Mouse (Mus musculus) MEL (cell line): Measurements from ENCODE around the gene Gdf11. TPM values are rescaled to one million over a fixed set of nuclear protein-coding genes. Genes with fewer than 3 reads are reported as not detected.

Experiments used
- DNase-seq: peaks from one replicate; pipeline ENCODE4 v3.0.0; 2011; ENCODE audit warnings: low read depth, low spot score
- H3K27ac ChIP-seq: 2 replicates; pipeline ENCODE4 v1.5.1; 2012; ENCODE audit warnings: low read depth, mild to moderate bottlenecking, control low read depth, low read length, moderate library complexity; ENCODE audit not compliant: control insufficient read depth
- H3K27me3 ChIP-seq, 2 experiments: fragments of 150-350 bp in 1 of 2; sonication (generic) in 1 of 2; 2 replicates each; pipeline ENCODE4 v1.6.1; 2012; ENCODE audit warnings: low read length in 2 of 2, mild to moderate bottlenecking in 2 of 2, improper control_type of control experiment in 1 of 2, moderate library complexity in 1 of 2; ENCODE audit not compliant: insufficient read depth in 2 of 2, control insufficient read depth in 1 of 2
- H3K36me3 ChIP-seq, 2 experiments: 2 replicates each; pipeline ENCODE4 v1.6.1; 2012 to 2014; ENCODE audit warnings: low read length in 2 of 2, improper control_type of control experiment in 1 of 2, inconsistent platforms in 1 of 2, mild to moderate bottlenecking in 1 of 2; ENCODE audit not compliant: insufficient read depth in 2 of 2, control insufficient read depth in 1 of 2
- H3K4me1 ChIP-seq, 2 experiments: fragments of 150-350 bp in 1 of 2; sonication (generic) in 1 of 2; 2 replicates each; pipeline ENCODE4 v1.6.1; 2012; ENCODE audit warnings: low read length in 2 of 2, improper control_type of control experiment in 1 of 2, mild to moderate bottlenecking in 1 of 2; ENCODE audit not compliant: insufficient read depth in 2 of 2, control insufficient read depth in 1 of 2
- H3K4me3 ChIP-seq, 2 experiments: fragments of 150-350 bp in 1 of 2; sonication (generic) in 1 of 2; 2 replicates each; pipeline ENCODE4 v1.5.1; 2012; ENCODE audit warnings: low read depth in 2 of 2, low read length in 2 of 2, mild to moderate bottlenecking in 2 of 2, moderate library complexity in 2 of 2, control low read depth in 1 of 2, improper control_type of control experiment in 1 of 2; ENCODE audit not compliant: control insufficient read depth in 1 of 2, insufficient read depth in 1 of 2
- H3K79me2 ChIP-seq: 2 replicates; pipeline ENCODE4 v1.6.1; 2012; ENCODE audit warnings: mild to moderate bottlenecking, low read length, moderate library complexity; ENCODE audit not compliant: control insufficient read depth, poor library complexity, insufficient read depth
- H3K9ac ChIP-seq: 2 replicates; pipeline ENCODE4 v1.6.1; 2012; ENCODE audit warnings: low read depth, mild to moderate bottlenecking, control low read depth, low read length, moderate library complexity; ENCODE audit not compliant: control insufficient read depth, poor library complexity, severe bottlenecking
- H3K9me3 ChIP-seq: fragments of 150-350 bp; sonication (generic); replicated peaks from 2 replicates; pipeline ENCODE4 v1.6.1; 2012; ENCODE audit warnings: mild to moderate bottlenecking, low read length, improper control_type of control experiment, moderate library complexity; ENCODE audit not compliant: insufficient read depth
- BHLHE40 ChIP-seq: IDR thresholded peaks from 2 replicates; pipeline ENCODE4 v1.6.1; 2012; ENCODE audit warnings: low read depth, mild to moderate bottlenecking, inconsistent platforms, low read length, improper control_type of control experiment, borderline replicate concordance
- CHD1 ChIP-seq: IDR thresholded peaks from 2 replicates; pipeline ENCODE4 v1.6.1; 2012; ENCODE audit warnings: low read depth, mild to moderate bottlenecking, inconsistent platforms, low read length, improper control_type of control experiment
- CHD2 ChIP-seq: IDR thresholded peaks from 2 replicates; pipeline ENCODE4 v1.6.1; 2011; ENCODE audit warnings: low read length, improper control_type of control experiment
- CTCF ChIP-seq, 3 experiments: IDR thresholded peaks in 2 of 3; conservative IDR thresholded peaks in 1 of 3; 2 replicates each; pipeline ENCODE4 v1.5.1; 2011 to 2012; ENCODE audit warnings: low read length in 3 of 3, low read depth in 2 of 3, mild to moderate bottlenecking in 2 of 3, improper control_type of control experiment in 1 of 3, inconsistent platforms in 1 of 3, mixed read lengths in 1 of 3, moderate library complexity in 1 of 3; ENCODE audit not compliant: control insufficient read depth in 1 of 3, insufficient read depth in 1 of 3, poor library complexity in 1 of 3, severe bottlenecking in 1 of 3
- E2F4 ChIP-seq: IDR thresholded peaks from 2 replicates; pipeline ENCODE4 v1.6.1; 2011; ENCODE audit warnings: low read depth, low read length, improper control_type of control experiment, borderline replicate concordance
- ELF1 ChIP-seq: IDR thresholded peaks from 2 replicates; pipeline ENCODE4 v1.6.1; 2014; ENCODE audit warnings: low read depth, mild to moderate bottlenecking, inconsistent platforms, low read length, improper control_type of control experiment, moderate library complexity
- EP300 ChIP-seq, 2 experiments: IDR thresholded peaks; 2 replicates each; pipeline ENCODE4 v1.6.1; 2011; ENCODE audit warnings: improper control_type of control experiment in 2 of 2, low read length in 2 of 2, low read depth in 1 of 2, mild to moderate bottlenecking in 1 of 2
- ETS1 ChIP-seq: IDR thresholded peaks from 2 replicates; pipeline ENCODE4 v1.6.1; 2012; ENCODE audit warnings: low read depth, mild to moderate bottlenecking, inconsistent platforms, low read length, improper control_type of control experiment, moderate library complexity
- MAFK ChIP-seq: IDR thresholded peaks from 2 replicates; pipeline ENCODE4 v1.6.1; 2011; ENCODE audit warnings: low read depth, mild to moderate bottlenecking, low read length, improper control_type of control experiment, borderline replicate concordance
- MEF2A ChIP-seq: IDR thresholded peaks from 2 replicates; pipeline ENCODE4 v1.6.1; 2014; ENCODE audit warnings: low read depth, mild to moderate bottlenecking, inconsistent platforms, low read length, improper control_type of control experiment; ENCODE audit not compliant: poor library complexity, insufficient replicate concordance, severe bottlenecking; ENCODE audit errors: extremely low read depth
- MXI1 ChIP-seq: IDR thresholded peaks from 2 replicates; pipeline ENCODE4 v1.6.1; 2011; ENCODE audit warnings: mild to moderate bottlenecking, low read depth, low read length, improper control_type of control experiment
- MYB ChIP-seq: IDR thresholded peaks from 2 replicates; pipeline ENCODE4 v1.6.1; 2011; ENCODE audit warnings: mild to moderate bottlenecking, low read depth, low read length, improper control_type of control experiment
- POLR2A ChIP-seq, 2 experiments: IDR thresholded peaks; 2 replicates each; pipeline ENCODE4 v1.6.1; 2011 to 2012; ENCODE audit warnings: low read length in 2 of 2, mild to moderate bottlenecking in 2 of 2, control low read depth in 1 of 2, improper control_type of control experiment in 1 of 2, low read depth in 1 of 2, moderate library complexity in 1 of 2; ENCODE audit not compliant: control insufficient read depth in 1 of 2, insufficient read depth in 1 of 2, poor library complexity in 1 of 2
- POLR2AphosphoS5 ChIP-seq: IDR thresholded peaks from 2 replicates; pipeline ENCODE4 v1.6.1; 2012; ENCODE audit warnings: low read depth, borderline replicate concordance, mild to moderate bottlenecking, inconsistent platforms, low read length, moderate library complexity, mixed read lengths
- RAD21 ChIP-seq: IDR thresholded peaks from 2 replicates; pipeline ENCODE4 v1.6.1; 2011; ENCODE audit warnings: mild to moderate bottlenecking, low read depth, low read length, improper control_type of control experiment
- RCOR1 ChIP-seq: IDR thresholded peaks from 2 replicates; pipeline ENCODE4 v1.6.1; 2012; ENCODE audit warnings: low read depth, mild to moderate bottlenecking, inconsistent platforms, low read length, improper control_type of control experiment
- SMC3 ChIP-seq: IDR thresholded peaks from 2 replicates; pipeline ENCODE4 v1.6.1; 2011; ENCODE audit warnings: low read depth, low read length, improper control_type of control experiment
- TAL1 ChIP-seq: IDR thresholded peaks from 2 replicates; pipeline ENCODE4 v1.6.1; 2012; ENCODE audit warnings: mild to moderate bottlenecking, inconsistent platforms, low read length, moderate library complexity, mixed read lengths
- UBTF ChIP-seq: IDR thresholded peaks from 2 replicates; pipeline ENCODE4 v1.6.1; 2012; ENCODE audit warnings: low read depth, mild to moderate bottlenecking, inconsistent platforms, low read length, improper control_type of control experiment, moderate library complexity, borderline replicate concordance; ENCODE audit not compliant: insufficient read depth
- USF1 ChIP-seq: IDR thresholded peaks from 2 replicates; pipeline ENCODE4 v1.6.1; 2014; ENCODE audit warnings: low read depth, mild to moderate bottlenecking, inconsistent platforms, low read length, improper control_type of control experiment, moderate library complexity
- ZC3H11A ChIP-seq: IDR thresholded peaks from 2 replicates; pipeline ENCODE4 v1.6.1; 2012; ENCODE audit warnings: low read depth, mild to moderate bottlenecking, inconsistent platforms, low read length, improper control_type of control experiment
- ZNF384 ChIP-seq: IDR thresholded peaks from 2 replicates; pipeline ENCODE4 v1.6.1; 2012; ENCODE audit warnings: low read depth, mild to moderate bottlenecking, inconsistent platforms, low read length, improper control_type of control experiment
- polyA plus RNA-seq, 2 experiments: library from polyadenylated mRNA; stranded (reverse) in 1 of 2; unstranded in 1 of 2; fragments of >175 nt in 1 of 2; fragments of >200 nt in 1 of 2; gene quantifications; 2 replicates each; pipeline versions ENCODE4 v1.2.1 to v1.2.4; 2012; ENCODE audit warnings: low replicate concordance in 2 of 2, low read depth in 1 of 2; ENCODE audit not compliant: insufficient read length in 2 of 2, insufficient read depth in 1 of 2, missing spikeins in 1 of 2
- total RNA-seq: library from RNA; depleted of rRNA; stranded (reverse); fragments of 300-350 nt; gene quantifications from 2 replicates; pipeline ENCODE4 v1.2.3, GENCODE M21; 2012

Gdf11 gene
- total and polyA plus RNA-seq, 3 experiments: 2.3 to 2.8 TPM; not detected in 1

DNA sequence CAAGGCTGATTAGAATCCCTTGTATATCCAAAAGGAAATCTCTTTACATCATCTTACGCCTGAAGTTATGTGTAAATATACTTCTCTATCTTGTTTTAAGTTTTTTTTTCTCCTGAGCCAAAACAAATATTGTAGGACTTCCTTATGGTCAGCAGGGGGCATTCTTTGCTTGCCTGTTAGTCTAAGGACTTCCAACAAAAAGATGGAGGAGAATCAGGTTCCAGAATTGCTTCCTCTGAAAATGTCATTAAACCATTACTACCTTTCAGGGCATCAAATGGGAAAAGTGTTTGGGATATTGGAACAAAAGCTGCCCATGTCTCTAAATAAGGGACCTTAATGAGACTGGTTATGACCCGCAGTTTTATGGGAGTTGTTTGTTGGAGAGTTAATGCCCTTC, 46.0 kb downstream of the Gdf11 start:
- no peak overlapping the region for H3K27ac ChIP-seq
- TF ChIP-seq ZNF384 (peak; percentile 81), ZC3H11A (peak; percentile 14; the same call in 1 of the 2 replicates), MEF2A (no peak), BHLHE40 (0 out of 2 replicates have a peak, but pooled peaks have one; percentile 9), CHD2 (no peak), MYB (no peak), USF1 (no peak), ETS1 (no peak), POLR2AphosphoS5 (no peak), POLR2A (IDR thresholded peaks at IDR 0.05; ENCODE audit: control insufficient read depth in 1 of 2, insufficient read depth in 1 of 2, low read depth in 1 of 2, low read length in 2 of 2, poor library complexity in 1 of 2) (no peak), RAD21 (peak; percentile 40), E2F4 (no peak), TAL1 (no peak), UBTF (no peak), ELF1 (no peak), SMC3 (peak; percentile 43), CTCF (IDR thresholded peaks at IDR 0.05 in 2 of 3, conservative IDR thresholded peaks at IDR 0.05 in 1 of 3; ENCODE audit: control insufficient read depth in 1 of 3, insufficient read depth in 1 of 3, low read depth in 2 of 3, low read length in 3 of 3, poor library complexity in 1 of 3, severe bottlenecking in 1 of 3) (peak in 2 of 3 experiments; percentile 36 to 57; a peak in 4 of 6 replicates)
- TF ChIP-seq, all 39 proteins: peak for 6
- Histone ChIP-seq H3K9me3 (no peaks in the 10 kb centered on the region), H3K27me3 (no peaks in the 10 kb centered on the region), H3K36me3 (peaks cover 8 to 62% of the 10 kb centered on the region in 2 experiments), H3K9ac (no peak overlapping the region), H3K4me3 (no peak overlapping the region), H3K79me2 (no peaks in the 10 kb centered on the region), H3K4me1 (peaks cover 4 to 8% of the 10 kb centered on the region in 2 experiments; a peak in 3 of 4 replicates)
- DNase-seq: peak; percentile 45

- Histone ChIP-seq H3K9me3 (no peaks in the 10 kb centered on the region), H3K4me3 (no peak overlapping the region), H3K27ac (no peak overlapping the region), H3K27me3 (no peaks in the 10 kb centered on the region), H3K36me3 (peaks cover 28 to 49% of the 10 kb centered on the region in 2 experiments), H3K79me2 (0 out of 2 replicates have a peak, but pooled peaks cover 2% of the 10 kb centered on the region), H3K4me1 (peaks cover 15 to 21% of the 10 kb centered on the region in 2 experiments), H3K9ac (no peak overlapping the region)
- TF ChIP-seq MAFK (no peak), MXI1 (no peak), CTCF (IDR thresholded peaks at IDR 0.05 in 2 of 3, conservative IDR thresholded peaks at IDR 0.05 in 1 of 3; ENCODE audit: control insufficient read depth in 1 of 3, insufficient read depth in 1 of 3, low read depth in 2 of 3, low read length in 3 of 3, poor library complexity in 1 of 3, severe bottlenecking in 1 of 3) (no peak), MEF2A (no peak), POLR2AphosphoS5 (no peak), RCOR1 (no peak), CHD1 (no peak), CHD2 (no peak), USF1 (no peak), EP300 (IDR thresholded peaks at IDR 0.05; ENCODE audit: low read depth in 1 of 2, low read length in 2 of 2) (no peak)
- no peak for DNase-seq
Measured at GRCm38 (mm10) chr10:128843260-128843659, 48.3 kb downstream of the Gdf11 start.
